Mouse (Mus musculus): Measurements from ENCODE around the gene Hax1.

- TF ChIP-seq TAL1 (IDR thresholded peaks at IDR 0.05; ENCODE audit: low read length) (no peak), GATA1 (IDR thresholded peaks at IDR 0.05; ENCODE audit: low read length) (no peak)
Measured at GRCm38 (mm10) chr3:89953420-89953819, 45.2 kb downstream of the Hax1 start.

Data from erythroblast, embryonic 14.5 days (primary cell).